Mouse (Mus musculus) neural tube, embryonic 14.5 days (tissue): ENCODE measurements at regions not wholly inside any gene's neighbourhood (a gene's known extent, or its start where the extent isn't known, plus 50 kb on each side); places are given as distances from the start of the nearest gene placed in this dataset.

ENCODE experiments used
- ATAC-seq: fragments of 200-750 bp; cut with Nextera tagmentation; 2 replicates; pipeline ENCODE4 v1.8.0; 2017; ENCODE audit warnings: low read depth, mild to moderate bottlenecking, moderate TSS enrichment, moderate library complexity
- H3K27ac ChIP-seq: fragments of 300-500 bp; sonication (generic); 2 replicates; pipeline ENCODE4 v1.5.1; 2014; ENCODE audit warnings: low read depth, mild to moderate bottlenecking, control low read depth, low read length, moderate library complexity, mixed read lengths
- H3K27me3 ChIP-seq: fragments of 300-500 bp; sonication (generic); 2 replicates; pipeline ENCODE4 v1.6.1; 2014; ENCODE audit warnings: low read length; ENCODE audit not compliant: control insufficient read depth, insufficient read depth
- H3K36me3 ChIP-seq: fragments of 300-500 bp; sonication (generic); 2 replicates; pipeline ENCODE4 v1.6.1; 2014; ENCODE audit warnings: low read length, mixed read lengths; ENCODE audit not compliant: control insufficient read depth, insufficient read depth
- H3K4me1 ChIP-seq: fragments of 300-500 bp; sonication (generic); 2 replicates; pipeline ENCODE4 v1.6.1; 2014; ENCODE audit warnings: low read length; ENCODE audit not compliant: control insufficient read depth, insufficient read depth
- H3K4me2 ChIP-seq: fragments of 300-500 bp; sonication (generic); 2 replicates; pipeline ENCODE4 v1.6.1; 2014; ENCODE audit warnings: mild to moderate bottlenecking, low read depth, low read length, control low read depth
- H3K4me3 ChIP-seq: fragments of 300-500 bp; sonication (generic); 2 replicates; pipeline ENCODE4 v1.5.1; 2014; ENCODE audit warnings: low read depth, low read length, control low read depth, mixed read lengths
- H3K9ac ChIP-seq: fragments of 300-500 bp; sonication (generic); replicated peaks from 2 replicates; pipeline ENCODE4 v1.6.1; 2014; ENCODE audit warnings: low read depth, mild to moderate bottlenecking, control low read depth, low read length, mixed read lengths
- H3K9me3 ChIP-seq: fragments of 300-500 bp; sonication (generic); 2 replicates; pipeline ENCODE4 v1.6.1; 2016; ENCODE audit warnings: low read length; ENCODE audit not compliant: control insufficient read depth
- WGBS: fragments of 180-500 bp; shearing (Covaris S2); extraction: QIAGEN DNeasy Blood & Tissue Kit; methylation state at CpG from one replicate; pipeline ENCODE4 v1.1.7; 2014; 5-methylcytosine and 5-hydroxymethylcytosine counted together

DNA sequence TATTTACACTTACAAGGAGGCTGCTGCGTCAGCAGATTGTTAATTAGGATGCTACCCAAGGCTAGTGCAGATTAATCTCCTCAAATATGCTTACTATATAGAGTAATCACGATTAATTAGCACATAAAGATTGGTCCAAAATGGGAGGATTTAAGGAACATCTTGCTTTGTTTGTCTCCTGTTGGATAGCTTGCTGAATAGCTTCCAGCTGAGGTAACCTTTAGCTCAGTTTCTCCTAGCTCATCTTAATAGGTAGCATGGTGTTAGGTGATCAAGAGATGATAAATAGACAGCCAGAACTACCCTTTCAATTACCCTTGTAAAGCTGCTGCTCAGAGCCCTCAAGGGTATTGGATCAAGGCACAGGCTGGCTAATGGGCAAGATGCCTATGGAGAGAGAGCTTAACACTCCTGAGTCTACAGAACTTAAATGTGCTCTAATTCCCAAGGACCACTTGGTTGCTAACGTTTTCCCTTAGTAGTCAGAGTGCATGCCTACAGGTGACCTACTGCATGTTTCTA is 240.4 kb downstream of the Stim2 start:
- ATAC-seq, result no peak
- Histone ChIP-seq H3K4me2 (no peak overlapping the region), H3K27me3 (no peaks in the 10 kb centered on the region), H3K9ac (no peak overlapping the region), H3K4me3 (no peak overlapping the region), H3K36me3 (no peaks in the 10 kb centered on the region), H3K27ac (no peak overlapping the region), H3K9me3 (no peaks in the 10 kb centered on the region), H3K4me1 (no peaks in the 10 kb centered on the region)
- WGBS, result 65% methylated on average over 3 of the region's 3 CpGs

DNA sequence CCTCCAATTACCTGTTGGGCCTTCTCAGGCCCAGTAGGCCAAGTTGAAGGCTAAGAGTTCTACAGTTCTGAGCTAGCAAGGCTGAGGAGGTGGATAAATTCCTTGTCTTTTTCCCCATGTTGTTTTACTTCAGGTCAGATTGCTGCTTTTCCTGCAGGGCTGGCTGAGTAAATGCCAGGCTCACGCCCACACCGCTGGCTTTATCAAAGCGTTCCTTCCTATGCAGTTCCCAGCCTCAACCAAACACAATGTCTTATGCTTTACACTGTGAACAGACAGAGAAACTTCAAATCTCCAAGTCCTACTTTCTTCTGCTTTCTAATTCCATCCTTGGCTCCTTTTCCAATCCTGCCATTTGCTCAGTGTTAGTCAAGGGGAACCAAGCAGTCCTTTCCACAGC is 241.3 kb downstream of the Stim2 start:
- ATAC-seq, result no peak
- no peak overlapping the region for H3K9ac ChIP-seq
- no peaks in the 10 kb centered on the region for H3K36me3 ChIP-seq
- H3K4me2 ChIP-seq, result no peak overlapping the region
- H3K27ac ChIP-seq, result no peak overlapping the region
- no peak overlapping the region for H3K4me3 ChIP-seq
- 83% methylated on average over 3 of the region's 3 CpGs for WGBS
- no peaks in the 10 kb centered on the region for H3K27me3 ChIP-seq
- H3K9me3 ChIP-seq, result no peaks in the 10 kb centered on the region
- H3K4me1 ChIP-seq, result no peaks in the 10 kb centered on the region

DNA sequence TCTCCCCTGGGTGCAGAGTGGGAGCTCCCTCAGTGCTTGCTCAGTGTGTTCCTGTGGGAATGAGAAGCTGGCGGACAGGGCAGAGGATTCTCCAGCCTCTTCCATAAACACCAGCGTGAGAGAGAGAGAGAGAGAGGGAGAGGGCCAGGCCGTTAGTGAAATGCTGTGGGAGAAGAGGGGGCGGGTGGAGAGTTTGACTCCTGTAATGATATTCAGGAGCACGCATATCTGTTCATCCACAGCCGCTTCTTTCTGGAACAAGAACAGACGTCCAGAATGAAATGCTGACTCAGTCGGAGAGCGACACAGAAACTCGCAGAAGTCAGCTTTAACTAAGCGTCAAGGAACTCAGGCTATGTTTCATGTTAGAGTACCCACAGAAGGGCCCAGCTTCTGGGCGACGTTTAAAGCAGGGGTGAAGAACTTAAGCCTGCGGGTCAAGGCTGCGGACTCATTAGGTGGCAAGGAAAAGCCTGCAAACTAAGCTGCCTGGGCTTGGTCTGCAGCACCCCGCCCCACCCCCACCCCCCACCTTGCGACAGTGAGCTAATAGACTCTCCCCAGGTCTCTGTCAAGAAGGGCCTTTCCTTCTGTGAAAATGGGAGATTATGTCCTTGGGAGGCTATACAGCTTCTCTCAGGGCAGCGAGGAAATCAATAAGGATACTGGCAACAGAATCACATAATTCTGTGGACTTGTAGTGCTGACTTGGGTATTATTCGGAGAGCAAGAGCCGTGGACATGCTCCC is 243.0 kb downstream of the Stim2 start:
- H3K9ac ChIP-seq, result no peak overlapping the region
- H3K4me2 ChIP-seq, result no peak overlapping the region
- no peak for ATAC-seq
- H3K36me3 ChIP-seq, result no peaks in the 10 kb centered on the region
- 45% methylated on average over 20 of the region's 20 CpGs for WGBS
- no peaks in the 10 kb centered on the region for H3K27me3 ChIP-seq
- H3K27ac ChIP-seq, result no peak overlapping the region
- no peaks in the 10 kb centered on the region for H3K4me1 ChIP-seq
- no peaks in the 10 kb centered on the region for H3K9me3 ChIP-seq
- no peak overlapping the region for H3K4me3 ChIP-seq

DNA sequence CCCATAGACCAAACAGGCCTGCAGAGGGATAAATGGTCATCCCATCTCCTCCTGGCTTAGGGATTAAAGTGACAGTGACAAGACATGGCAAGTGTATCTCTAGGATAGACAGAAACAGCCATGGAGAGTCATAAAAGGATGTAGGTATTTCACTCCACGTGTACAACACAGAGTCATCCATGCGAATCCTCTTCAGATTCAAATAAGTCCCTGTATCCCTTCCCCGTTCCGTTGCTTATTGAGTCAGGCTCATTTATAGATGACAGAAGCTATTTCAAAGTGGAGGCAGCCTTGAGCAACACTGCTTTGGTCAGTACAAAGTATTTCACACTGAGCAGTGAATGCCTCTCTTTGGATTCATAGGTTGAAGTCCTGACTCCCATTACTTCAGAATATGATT is 243.8 kb downstream of the Stim2 start:
- H3K27ac ChIP-seq, result no peak overlapping the region
- no peak overlapping the region for H3K9ac ChIP-seq
- H3K4me1 ChIP-seq, result no peaks in the 10 kb centered on the region
- WGBS, result 76% methylated on average over 4 of the region's 4 CpGs
- H3K4me3 ChIP-seq, result no peak overlapping the region
- H3K36me3 ChIP-seq, result no peaks in the 10 kb centered on the region
- no peak overlapping the region for H3K4me2 ChIP-seq
- no peak for ATAC-seq
- H3K27me3 ChIP-seq, result no peaks in the 10 kb centered on the region
- H3K9me3 ChIP-seq, result no peaks in the 10 kb centered on the region

DNA sequence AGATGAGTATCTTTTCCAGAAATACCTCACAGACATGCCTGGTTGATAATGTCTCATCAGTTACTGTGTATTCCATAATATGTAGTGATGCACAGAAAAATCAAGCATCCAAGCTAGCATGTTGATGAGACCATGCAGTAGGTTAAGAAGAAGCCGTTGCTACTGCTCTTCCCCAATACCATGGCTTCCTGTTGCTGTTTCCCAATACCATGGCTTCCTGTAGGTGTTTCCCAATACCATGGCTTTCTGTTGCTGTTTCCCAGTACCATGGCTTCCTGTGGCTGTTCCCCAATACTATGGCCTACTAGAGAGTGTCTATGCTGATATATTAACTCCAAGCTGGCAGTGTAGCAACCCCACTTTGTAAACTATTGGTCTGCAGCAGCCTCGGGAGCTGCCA is 253.7 kb downstream of the Stim2 start:
- 91% methylated on average over 2 of the region's 2 CpGs for WGBS
- Histone ChIP-seq H3K36me3 (no peaks in the 10 kb centered on the region), H3K4me1 (no peaks in the 10 kb centered on the region), H3K4me2 (no peak overlapping the region), H3K9me3 (no peaks in the 10 kb centered on the region), H3K27ac (no peak overlapping the region), H3K4me3 (no peak overlapping the region), H3K27me3 (no peaks in the 10 kb centered on the region), H3K9ac (no peak overlapping the region)
- no peak for ATAC-seq

DNA sequence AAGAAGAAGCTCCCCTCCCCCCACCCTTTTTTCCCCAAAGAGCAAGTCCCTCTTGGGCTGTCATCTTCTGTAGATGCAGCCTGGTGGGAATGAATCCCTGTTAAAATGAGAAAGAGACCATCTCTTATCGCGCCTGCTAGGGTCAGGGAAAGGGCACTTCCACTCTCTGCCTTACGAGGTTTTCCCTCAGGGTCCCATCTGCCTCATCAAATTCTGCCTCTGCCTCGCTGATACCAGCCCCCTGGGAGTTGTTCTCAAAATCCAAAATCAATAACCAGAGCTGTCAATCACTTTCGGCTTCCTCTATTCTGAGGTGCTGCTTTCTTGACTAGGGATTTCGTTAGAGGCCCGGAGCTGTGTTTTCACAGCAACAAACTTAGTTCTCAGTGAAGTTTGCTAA is 255.7 kb downstream of the Stim2 start:
- H3K4me2 ChIP-seq, result no peak overlapping the region
- no peak overlapping the region for H3K27ac ChIP-seq
- H3K9me3 ChIP-seq, result no peaks in the 10 kb centered on the region
- H3K36me3 ChIP-seq, result no peaks in the 10 kb centered on the region
- no peak for ATAC-seq
- H3K27me3 ChIP-seq, result no peaks in the 10 kb centered on the region
- H3K4me3 ChIP-seq, result no peak overlapping the region
- no peak overlapping the region for H3K9ac ChIP-seq
- H3K4me1 ChIP-seq, result no peaks in the 10 kb centered on the region
- 52% methylated on average over 7 of the region's 7 CpGs for WGBS

DNA sequence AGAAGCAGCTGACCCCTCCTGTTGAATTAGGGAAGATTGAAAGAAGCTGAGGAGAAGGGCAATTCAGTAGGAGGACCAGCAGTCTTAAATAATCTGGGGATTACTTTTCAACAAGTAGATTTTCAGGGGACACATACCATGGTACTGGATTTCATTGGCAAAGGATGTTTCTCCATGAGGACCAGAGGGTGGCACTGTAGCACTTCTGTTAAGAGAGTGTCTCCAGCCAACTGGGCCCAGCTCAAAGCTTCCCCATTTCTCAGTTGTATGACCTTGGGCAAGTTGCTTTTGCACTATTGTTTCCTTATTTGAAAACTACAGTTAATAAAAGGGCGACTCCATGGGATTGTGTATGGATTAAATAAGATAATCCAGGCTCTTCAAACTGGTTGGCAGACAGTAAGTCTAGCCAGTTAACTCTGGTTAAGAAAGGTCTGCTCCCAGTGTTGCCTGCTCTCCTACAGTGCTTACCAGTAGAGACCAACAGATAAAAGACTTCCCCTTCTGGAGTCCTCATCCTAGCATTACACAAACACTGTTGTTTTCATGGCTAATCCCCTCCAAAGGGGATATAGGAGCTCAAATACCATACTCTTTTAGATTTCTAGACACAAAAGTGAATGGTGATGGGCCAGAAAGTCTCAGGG is 259.9 kb downstream of the Stim2 start:
- H3K4me2 ChIP-seq, result no peak overlapping the region
- H3K9me3 ChIP-seq, result no peaks in the 10 kb centered on the region
- H3K27me3 ChIP-seq, result no peaks in the 10 kb centered on the region
- H3K27ac ChIP-seq, result no peak overlapping the region
- H3K36me3 ChIP-seq, result no peaks in the 10 kb centered on the region
- 17% methylated on average over 1 of the region's 1 CpGs for WGBS
- peak; percentile 85 for ATAC-seq
- no peak overlapping the region for H3K9ac ChIP-seq
- no peaks in the 10 kb centered on the region for H3K4me1 ChIP-seq
- no peak overlapping the region for H3K4me3 ChIP-seq

DNA sequence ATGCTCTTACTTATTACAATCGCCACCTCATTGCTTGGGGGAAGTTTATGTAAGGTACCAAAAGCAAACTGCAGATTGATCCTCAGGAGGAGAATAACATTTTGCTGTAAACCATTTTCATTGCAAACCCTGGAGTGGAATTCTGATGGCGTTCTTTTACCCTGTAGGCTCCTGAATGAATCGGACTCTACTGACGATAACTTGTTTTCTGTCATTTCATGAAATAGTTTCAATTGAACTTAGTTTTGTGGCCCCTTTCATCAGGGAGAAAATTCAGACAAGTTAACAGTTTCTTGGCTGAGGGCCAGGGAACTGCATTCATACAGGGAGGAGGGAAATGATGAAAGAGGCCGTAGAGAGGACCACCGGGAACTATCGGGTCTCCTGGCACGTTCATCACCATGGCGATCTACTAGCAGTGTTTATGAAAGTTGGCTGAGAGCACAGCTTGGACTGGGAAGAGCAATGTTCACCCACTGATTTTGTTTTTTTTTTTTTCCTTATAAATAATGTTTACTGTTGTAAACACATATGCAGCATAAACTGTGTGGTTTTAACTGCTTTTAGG is 266.7 kb downstream of the Stim2 start:
- Histone ChIP-seq H3K9me3 (no peaks in the 10 kb centered on the region), H3K36me3 (no peaks in the 10 kb centered on the region), H3K4me2 (no peak overlapping the region), H3K4me1 (peaks cover 5% of the 10 kb centered on the region; the same call in 1 of the 2 replicates), H3K9ac (no peak overlapping the region), H3K4me3 (no peak overlapping the region), H3K27ac (no peak overlapping the region), H3K27me3 (no peaks in the 10 kb centered on the region)
- WGBS, result 25% methylated on average over 9 of the region's 9 CpGs
- ATAC-seq, result peak; percentile 71; the same call in 1 of the 2 replicates
